Mouse (Mus musculus) limb, embryonic 14.5 days (tissue): ENCODE measurements around the gene H2-Oa. TPM values are rescaled to one million over a fixed set of nuclear protein-coding genes. Genes with fewer than 3 reads are reported as not detected.

Source experiments
- ATAC-seq: fragments of 200-750 bp; cut with Nextera tagmentation; 2 replicates; pipeline ENCODE4 v1.8.0; 2017; ENCODE audit warnings: low read depth, moderate number of reproducible peaks, moderate TSS enrichment; ENCODE audit not compliant: low FRiP score
- DNase-seq: peaks from one replicate; pipeline ENCODE4 v3.0.0-alpha.2; 2015; ENCODE audit warnings: low spot score
- H3K27ac ChIP-seq: fragments of 300-500 bp; sonication (generic); replicated peaks from 2 replicates; pipeline ENCODE4 v1.5.1; 2014; ENCODE audit warnings: low read depth, mild to moderate bottlenecking, low read length, moderate library complexity, mixed read lengths
- H3K27me3 ChIP-seq: fragments of 300-500 bp; sonication (generic); 2 replicates; pipeline ENCODE4 v1.6.1; 2014; ENCODE audit warnings: low read length, mixed read lengths; ENCODE audit not compliant: control insufficient read depth, insufficient read depth
- H3K36me3 ChIP-seq: fragments of 300-500 bp; sonication (generic); 2 replicates; pipeline ENCODE4 v1.6.1; 2014; ENCODE audit warnings: mild to moderate bottlenecking, low read length, moderate library complexity, mixed read lengths; ENCODE audit not compliant: control insufficient read depth, insufficient read depth
- H3K4me1 ChIP-seq: fragments of 300-500 bp; sonication (generic); 2 replicates; pipeline ENCODE4 v1.6.1; 2014; ENCODE audit warnings: antibody characterized with exemption, low read length, mixed read lengths; ENCODE audit not compliant: control insufficient read depth, insufficient read depth
- H3K4me2 ChIP-seq: fragments of 300-500 bp; sonication (generic); replicated peaks from 2 replicates; pipeline ENCODE4 v1.6.1; 2014; ENCODE audit warnings: low read depth, mild to moderate bottlenecking, low read length, moderate library complexity; ENCODE audit not compliant: severe bottlenecking
- H3K4me3 ChIP-seq: fragments of 300-500 bp; sonication (generic); replicated peaks from 2 replicates; pipeline ENCODE4 v1.5.1; 2014; ENCODE audit warnings: low read length
- H3K9ac ChIP-seq: fragments of 300-500 bp; sonication (generic); 2 replicates; pipeline ENCODE4 v1.6.1; 2014; ENCODE audit warnings: mild to moderate bottlenecking, low read depth, low read length, moderate library complexity; ENCODE audit not compliant: severe bottlenecking
- H3K9me3 ChIP-seq: fragments of 300-500 bp; sonication (generic); 2 replicates; pipeline ENCODE4 v1.6.1; 2016; ENCODE audit warnings: low read length; ENCODE audit not compliant: control insufficient read depth
- POLR2A ChIP-seq: fragments of 200-500 bp; IDR thresholded peaks from 2 replicates; pipeline ENCODE4 v1.8.0; 2012; ENCODE audit warnings: inconsistent platforms, mild to moderate bottlenecking, moderate library complexity, borderline replicate concordance; ENCODE audit not compliant: insufficient read depth, insufficient read length; ENCODE audit errors: extremely low read depth
- WGBS: fragments of 180-500 bp; shearing (Covaris S2); extraction: QIAGEN DNeasy Blood & Tissue Kit; methylation state at CpG from one replicate; pipeline ENCODE4 v1.1.7; 2014; 5-methylcytosine and 5-hydroxymethylcytosine counted together
- polyA plus RNA-seq, 2 experiments: library from polyadenylated mRNA; depleted of rRNA in 1 of 2; stranded (reverse) in 1 of 2; unstranded in 1 of 2; fragments of >200 nt; fragmentation: Nextera tagmentation in 1 of 2; extraction: Ambion mirVana in 1 of 2; gene quantifications; 2 replicates each; pipeline versions ENCODE4 v1.2.1 to v1.2.3; 2012 to 2014

The H2-Oa gene
- polyA plus RNA-seq, 2 experiments = 0.85 to 1.0 TPM

- DNase-seq = no peak
- peaks cover 19% of the 10 kb centered on the region for H3K4me1 ChIP-seq
Observed at GRCm38 (mm10) chr17:34127475-34127874, 35.3 kb downstream of the H2-Oa start.

GRCm38 (mm10) chr17:34128264-34128937, 36.3 kb downstream of the H2-Oa start:
- TF ChIP-seq POLR2A = no peak
- Histone ChIP-seq H3K27me3 (no peaks in the 10 kb centered on the region), H3K4me3 (0 out of 2 replicates have a peak overlapping the region, but pooled peaks have one; percentile 2), H3K9me3 (no peaks in the 10 kb centered on the region), H3K36me3 (no peaks in the 10 kb centered on the region), H3K27ac (0 out of 2 replicates have a peak overlapping the region, but pooled peaks have one; percentile 20), H3K4me1 (peaks cover 19% of the 10 kb centered on the region), H3K9ac (peak overlapping the region; percentile 12; the same call in 1 of the 2 replicates), H3K4me2 (peak overlapping the region; percentile 25)
- 21% methylated on average over 13 of the region's 13 CpGs for WGBS
- DNase-seq (no peak), ATAC-seq (no peak)

More at GRCm38 (mm10) chr17:34127475-34127874, 35.3 kb downstream of the H2-Oa start:
- WGBS = 24% methylated on average over 6 of the region's 6 CpGs
- H3K9ac ChIP-seq = no peak overlapping the region
- no peaks in the 10 kb centered on the region for H3K27me3 ChIP-seq
- no peaks in the 10 kb centered on the region for H3K9me3 ChIP-seq
- H3K27ac ChIP-seq = no peak overlapping the region
- TF ChIP-seq POLR2A = no peak
- no peak overlapping the region for H3K4me3 ChIP-seq
- no peaks in the 10 kb centered on the region for H3K36me3 ChIP-seq
- ATAC-seq = no peak
- no peak overlapping the region for H3K4me2 ChIP-seq

GRCm38 (mm10) chr17:34128944-34129791, 37.0 kb downstream of the H2-Oa start:
- Histone ChIP-seq H3K4me1 (peaks cover 16% of the 10 kb centered on the region), H3K36me3 (no peaks in the 10 kb centered on the region), H3K27ac (0 out of 2 replicates have a peak overlapping the region, but pooled peaks have one; percentile 20), H3K4me3 (0 out of 2 replicates have a peak overlapping the region, but pooled peaks have one; percentile 2), H3K9ac (peak overlapping the region; percentile 12; the same call in 1 of the 2 replicates), H3K27me3 (no peaks in the 10 kb centered on the region), H3K4me2 (peak overlapping the region; percentile 25), H3K9me3 (no peaks in the 10 kb centered on the region)
- TF ChIP-seq POLR2A = no peak
- ATAC-seq (peak; percentile 17; the same call in 1 of the 2 replicates), DNase-seq (no peak)
- WGBS = 14% methylated on average over 18 of the region's 18 CpGs

- H3K36me3 ChIP-seq = no peaks in the 10 kb centered on the region
Observed at GRCm38 (mm10) chr17:34130073-34130947, 38.2 kb downstream of the H2-Oa start.

More at GRCm38 (mm10) chr17:34130073-34130947, 38.2 kb downstream of the H2-Oa start:
- H3K4me2 ChIP-seq = no peak overlapping the region
- H3K9ac ChIP-seq = no peak overlapping the region
- H3K4me1 ChIP-seq = peaks cover 16% of the 10 kb centered on the region
- no peak overlapping the region for H3K4me3 ChIP-seq
- H3K27me3 ChIP-seq = no peaks in the 10 kb centered on the region
- no peak overlapping the region for H3K27ac ChIP-seq
- no peaks in the 10 kb centered on the region for H3K9me3 ChIP-seq
- WGBS = 73% methylated on average over 19 of the region's 19 CpGs
- no peak for TF ChIP-seq POLR2A
- ATAC-seq (no peak), DNase-seq (no peak)
